Mouse (Mus musculus): ENCODE results near the gene Mfge8. TPM values are rescaled to one million over a fixed set of nuclear protein-coding genes. Genes with fewer than 3 reads are reported as not detected.

Mfge8 gene
- polyA plus RNA-seq (2012; rRNA removed), result 161 and 181 TPM in 2 replicates

GRCm38 (mm10) chr7:79148711-79149266 lies at the start of gene Mfge8:
TSS of gene Mfge8 (minus strand) at chr7:79149060.
- DNase-seq (ENCODE audit: low spot score), result peak; percentile 76

- no peak for DNase-seq (ENCODE audit: low spot score)
Measured at GRCm38 (mm10) chr7:79194560-79195413, 45.9 kb upstream of the Mfge8 start.

GRCm38 (mm10) chr7:79193936-79194335 lies 45.1 kb upstream of the Mfge8 start:
- no peak for DNase-seq (ENCODE audit: low spot score)

- DNase-seq (ENCODE audit: low spot score), result no peak
Measured at GRCm38 (mm10) chr7:79191501-79191900, 42.6 kb upstream of the Mfge8 start.

- no peak for DNase-seq (ENCODE audit: low spot score)
Measured at GRCm38 (mm10) chr7:79190592-79190991, 41.7 kb upstream of the Mfge8 start.

GRCm38 (mm10) chr7:79189211-79189610 lies 40.4 kb upstream of the Mfge8 start:
- no peak for DNase-seq (ENCODE audit: low spot score)

GRCm38 (mm10) chr7:79187591-79187990 lies 38.7 kb upstream of the Mfge8 start:
- no peak for DNase-seq (ENCODE audit: low spot score)

GRCm38 (mm10) chr7:79183417-79183816 lies 34.6 kb upstream of the Mfge8 start:
- no peak for DNase-seq (ENCODE audit: low spot score)

GRCm38 (mm10) chr7:79173800-79174199 lies 24.9 kb upstream of the Mfge8 start:
- DNase-seq (ENCODE audit: low spot score), result no peak

- no peak for DNase-seq (ENCODE audit: low spot score)
Measured at GRCm38 (mm10) chr7:79171782-79172181, 22.9 kb upstream of the Mfge8 start.

GRCm38 (mm10) chr7:79167006-79167562 lies 18.2 kb upstream of the Mfge8 start:
- no peak for DNase-seq (ENCODE audit: low spot score)

GRCm38 (mm10) chr7:79159406-79159805 lies 10.5 kb upstream of the Mfge8 start:
- DNase-seq (ENCODE audit: low spot score), result no peak

GRCm38 (mm10) chr7:79149522-79149921 lies 662 bp upstream of the Mfge8 start:
- no peak for DNase-seq (ENCODE audit: low spot score)

- no peak for DNase-seq (ENCODE audit: low spot score)
Measured at GRCm38 (mm10) chr7:79147931-79148653, 768 bp downstream of the Mfge8 start.

GRCm38 (mm10) chr7:79147011-79147837 lies 1.6 kb downstream of the Mfge8 start:
- DNase-seq (ENCODE audit: low spot score), result no peak

- peak; percentile 68 for DNase-seq (ENCODE audit: low spot score)
Measured at GRCm38 (mm10) chr7:79140897-79141296, 8.0 kb downstream of the Mfge8 start.

GRCm38 (mm10) chr7:79139891-79140591 lies 8.8 kb downstream of the Mfge8 start:
- DNase-seq (ENCODE audit: low spot score), result no peak

GRCm38 (mm10) chr7:79139328-79139824 lies 9.5 kb downstream of the Mfge8 start:
- DNase-seq (ENCODE audit: low spot score), result no peak

GRCm38 (mm10) chr7:79133391-79133790 lies 15.5 kb downstream of the Mfge8 start:
- no peak for DNase-seq (ENCODE audit: low spot score)

GRCm38 (mm10) chr7:79130843-79131444 lies 17.9 kb downstream of the Mfge8 start, which contains the start of gene Hapln3:
TSS of gene Hapln3 (minus strand) at chr7:79131018.
- DNase-seq (ENCODE audit: low spot score), result no peak
